Mouse (Mus musculus) kidney, adult 2 months (tissue): ENCODE measurements at regions not wholly inside any gene's neighbourhood (a gene's known extent, or its start where the extent isn't known, plus 50 kb on each side); places are given as distances from the start of the nearest gene placed in this dataset.

Source experiments
- CTCF ChIP-seq: fragments of 200-500 bp; conservative IDR thresholded peaks from 2 replicates; pipeline ENCODE4 v1.5.1; 2011; ENCODE audit warnings: low read depth, mild to moderate bottlenecking, control low read depth, low read length, moderate library complexity, mixed read lengths; ENCODE audit not compliant: insufficient read depth, insufficient read length
- POLR2A ChIP-seq: fragments of 200-500 bp; IDR thresholded peaks from one replicate; pipeline ENCODE4 v1.6.1; 2011; ENCODE audit warnings: low read depth, low read length, control low read depth

DNA sequence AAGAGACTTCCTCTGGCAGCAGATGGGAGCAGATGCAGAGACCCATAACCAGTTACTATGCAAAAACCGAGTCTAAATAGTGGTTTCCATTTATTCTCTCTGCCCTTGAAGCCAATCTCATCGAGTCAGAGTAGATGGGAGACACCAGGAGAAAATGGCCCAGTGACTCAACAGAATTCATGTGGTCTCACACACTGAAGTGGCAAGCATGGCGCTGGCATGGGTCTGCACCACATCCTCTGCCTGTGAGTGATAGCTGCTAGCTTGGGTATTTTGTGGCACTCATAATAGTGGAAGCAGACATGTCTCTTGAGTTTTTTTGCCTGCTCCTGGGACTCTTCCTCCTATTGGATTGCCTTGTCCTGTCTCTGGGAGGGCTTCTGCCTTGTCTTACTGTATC is 2767.6 kb downstream of the 9330182O14Rik start:
- TF ChIP-seq CTCF (no peak), POLR2A (no peak)
